Mouse (Mus musculus) thymus, adult 2 months (tissue): ENCODE results near the gene Hist1h4a.

Experiments
- CTCF ChIP-seq: fragments of 200-500 bp; IDR thresholded peaks from 2 replicates; pipeline ENCODE4 v1.5.1; 2012; ENCODE audit warnings: mild to moderate bottlenecking, control low read depth, low read length, moderate library complexity, borderline replicate concordance; ENCODE audit not compliant: control insufficient read depth, poor library complexity, insufficient read depth; ENCODE audit errors: extremely low read depth
- POLR2A ChIP-seq: fragments of 200-500 bp; IDR thresholded peaks from 2 replicates; pipeline ENCODE4 v1.6.1; 2012; ENCODE audit warnings: mild to moderate bottlenecking, low read length, control low read depth, moderate library complexity; ENCODE audit not compliant: control insufficient read depth, poor library complexity, insufficient read depth; ENCODE audit errors: extremely low read depth

GRCm38 (mm10) chr13:23759916-23760239, 1.2 kb downstream of the Hist1h4a start:
- TF ChIP-seq POLR2A (no peak), CTCF (no peak)
